Mouse (Mus musculus): ENCODE data around the gene Akap6. TPM values are rescaled to one million over a fixed set of nuclear protein-coding genes. Genes with fewer than 3 reads are reported as not detected.

Akap6 gene
- 20.9 and 24.4 TPM in 2 replicates for polyA plus RNA-seq (2014; fragmentation: Nextera tagmentation; extraction: Ambion mirVana)

GRCm38 (mm10) chr12:52699146-52699545, at the start of gene Akap6:
TSS of gene Akap6 (plus strand) at chr12:52699383.
- peak within 1 kb of the TSS; percentile 64 for H3K9ac ChIP-seq (ENCODE audit: low read length)
- DNase-seq (ENCODE audit: low spot score) (peak; percentile 84), ATAC-seq (ENCODE audit: insufficient read depth, low FRiP score, low TSS enrichment) (peak; percentile 85)
- WGBS, result 18% methylated on average over 6 of the region's 6 CpGs
- H3K36me3 ChIP-seq (ENCODE audit: control insufficient read depth, insufficient read depth, low read length), result no peaks in the 10 kb centered on the region
- no peaks in the 10 kb centered on the region for H3K27me3 ChIP-seq (ENCODE audit: control insufficient read depth, insufficient read depth, low read length)
- peak within 1 kb of the TSS; percentile 76 for H3K27ac ChIP-seq (ENCODE audit: low read depth, low read length)
- peaks cover 17% of the 10 kb centered on the region for H3K4me1 ChIP-seq (ENCODE audit: control insufficient read depth, insufficient read depth, low read length)
- H3K4me3 ChIP-seq (ENCODE audit: low read depth, low read length), result peak within 1 kb of the TSS; percentile 41
- no peaks in the 10 kb centered on the region for H3K9me3 ChIP-seq (ENCODE audit: control insufficient read depth, low read length)
- peak within 1 kb of the TSS; percentile 58 for H3K4me2 ChIP-seq (ENCODE audit: low read depth)

GRCm38 (mm10) chr12:52662907-52663790, 36.0 kb upstream of the Akap6 start:
- WGBS, result 81% methylated on average over 7 of the region's 7 CpGs

GRCm38 (mm10) chr12:52664944-52665343, 34.2 kb upstream of the Akap6 start:
- ATAC-seq (ENCODE audit: insufficient read depth, low FRiP score, low TSS enrichment), result no peak
- no peaks in the 10 kb centered on the region for H3K27me3 ChIP-seq (ENCODE audit: control insufficient read depth, insufficient read depth, low read length)
- DNase-seq (ENCODE audit: low spot score), result no peak
- H3K4me2 ChIP-seq (ENCODE audit: low read depth), result no peak overlapping the region
- H3K4me3 ChIP-seq (ENCODE audit: low read depth, low read length), result no peak overlapping the region
- H3K9me3 ChIP-seq (ENCODE audit: control insufficient read depth, low read length), result no peaks in the 10 kb centered on the region
- no peaks in the 10 kb centered on the region for H3K4me1 ChIP-seq (ENCODE audit: control insufficient read depth, insufficient read depth, low read length)
- H3K36me3 ChIP-seq (ENCODE audit: control insufficient read depth, insufficient read depth, low read length), result no peaks in the 10 kb centered on the region
- 92% methylated on average over 5 of the region's 5 CpGs for WGBS
- no peak overlapping the region for H3K27ac ChIP-seq (ENCODE audit: low read depth, low read length)
- no peak overlapping the region for H3K9ac ChIP-seq (ENCODE audit: low read length)

More at GRCm38 (mm10) chr12:52662907-52663790, 36.0 kb upstream of the Akap6 start:
- no peaks in the 10 kb centered on the region for H3K9me3 ChIP-seq (ENCODE audit: control insufficient read depth, low read length)
- no peak overlapping the region for H3K4me3 ChIP-seq (ENCODE audit: low read depth, low read length)
- no peaks in the 10 kb centered on the region for H3K4me1 ChIP-seq (ENCODE audit: control insufficient read depth, insufficient read depth, low read length)
- H3K36me3 ChIP-seq (ENCODE audit: control insufficient read depth, insufficient read depth, low read length), result no peaks in the 10 kb centered on the region
- no peaks in the 10 kb centered on the region for H3K27me3 ChIP-seq (ENCODE audit: control insufficient read depth, insufficient read depth, low read length)
- H3K9ac ChIP-seq (ENCODE audit: low read length), result no peak overlapping the region
- no peak for ATAC-seq (ENCODE audit: insufficient read depth, low FRiP score, low TSS enrichment)
- H3K4me2 ChIP-seq (ENCODE audit: low read depth), result no peak overlapping the region
- no peak overlapping the region for H3K27ac ChIP-seq (ENCODE audit: low read depth, low read length)
- DNase-seq (ENCODE audit: low spot score), result no peak

GRCm38 (mm10) chr12:52671436-52671835, 27.7 kb upstream of the Akap6 start:
- ATAC-seq (ENCODE audit: insufficient read depth, low FRiP score, low TSS enrichment) (peak; percentile 84), DNase-seq (ENCODE audit: low spot score) (peak; percentile 75)
- H3K36me3 ChIP-seq (ENCODE audit: control insufficient read depth, insufficient read depth, low read length), result no peaks in the 10 kb centered on the region
- peak overlapping the region; percentile 32 for H3K9ac ChIP-seq (ENCODE audit: low read length)
- H3K4me2 ChIP-seq (ENCODE audit: low read depth), result peak overlapping the region; percentile 2; the same call in 1 of the 2 replicates
- H3K9me3 ChIP-seq (ENCODE audit: control insufficient read depth, low read length), result no peaks in the 10 kb centered on the region
- WGBS, result 4% methylated on average over 7 of the region's 7 CpGs
- H3K4me3 ChIP-seq (ENCODE audit: low read depth, low read length), result no peak overlapping the region
- H3K4me1 ChIP-seq (ENCODE audit: control insufficient read depth, insufficient read depth, low read length), result 0 out of 2 replicates have a peak, but pooled peaks cover 11% of the 10 kb centered on the region
- no peaks in the 10 kb centered on the region for H3K27me3 ChIP-seq (ENCODE audit: control insufficient read depth, insufficient read depth, low read length)
- peak overlapping the region; percentile 89 for H3K27ac ChIP-seq (ENCODE audit: low read depth, low read length)

- H3K27me3 ChIP-seq (ENCODE audit: control insufficient read depth, insufficient read depth, low read length), result no peaks in the 10 kb centered on the region
- DNase-seq (ENCODE audit: low spot score), result no peak
- H3K36me3 ChIP-seq (ENCODE audit: control insufficient read depth, insufficient read depth, low read length), result no peaks in the 10 kb centered on the region
- no peak overlapping the region for H3K4me3 ChIP-seq (ENCODE audit: low read depth, low read length)
- peak overlapping the region; percentile 32; the same call in 1 of the 2 replicates for H3K9ac ChIP-seq (ENCODE audit: low read length)
- WGBS, result 27% methylated on average over 6 of the region's 6 CpGs
- peak overlapping the region; percentile 2; the same call in 1 of the 2 replicates for H3K4me2 ChIP-seq (ENCODE audit: low read depth)
- 0 out of 2 replicates have a peak, but pooled peaks cover 11% of the 10 kb centered on the region for H3K4me1 ChIP-seq (ENCODE audit: control insufficient read depth, insufficient read depth, low read length)
- peak overlapping the region; percentile 89 for H3K27ac ChIP-seq (ENCODE audit: low read depth, low read length)
- peak; percentile 43 for ATAC-seq (ENCODE audit: insufficient read depth, low FRiP score, low TSS enrichment)
- no peaks in the 10 kb centered on the region for H3K9me3 ChIP-seq (ENCODE audit: control insufficient read depth, low read length)
These were observed 27.2 kb upstream of the Akap6 start for GRCm38 (mm10) chr12:52671943-52672342.

- Histone ChIP-seq H3K4me2 (ENCODE audit: low read depth) (no peak overlapping the region), H3K4me1 (ENCODE audit: control insufficient read depth, insufficient read depth, low read length) (0 out of 2 replicates have a peak, but pooled peaks cover 11% of the 10 kb centered on the region), H3K9ac (ENCODE audit: low read length) (no peak overlapping the region), H3K27me3 (ENCODE audit: control insufficient read depth, insufficient read depth, low read length) (no peaks in the 10 kb centered on the region), H3K27ac (ENCODE audit: low read depth, low read length) (no peak overlapping the region), H3K9me3 (ENCODE audit: control insufficient read depth, low read length) (no peaks in the 10 kb centered on the region), H3K36me3 (ENCODE audit: control insufficient read depth, insufficient read depth, low read length) (no peaks in the 10 kb centered on the region), H3K4me3 (ENCODE audit: low read depth, low read length) (no peak overlapping the region)
- ATAC-seq (ENCODE audit: insufficient read depth, low FRiP score, low TSS enrichment) (no peak), DNase-seq (ENCODE audit: low spot score) (no peak)
- WGBS, result 87% methylated on average over 6 of the region's 6 CpGs
These were observed 25.7 kb upstream of the Akap6 start for GRCm38 (mm10) chr12:52673361-52673960.

GRCm38 (mm10) chr12:52675010-52675409, 24.2 kb upstream of the Akap6 start:
- H3K27me3 ChIP-seq (ENCODE audit: control insufficient read depth, insufficient read depth, low read length), result no peaks in the 10 kb centered on the region
- peak; percentile 12 for DNase-seq (ENCODE audit: low spot score)
- ATAC-seq (ENCODE audit: insufficient read depth, low FRiP score, low TSS enrichment), result no peak
- H3K4me2 ChIP-seq (ENCODE audit: low read depth), result no peak overlapping the region
- H3K9ac ChIP-seq (ENCODE audit: low read length), result no peak overlapping the region; the same call in 1 of the 2 replicates
- peak overlapping the region; percentile 45; the same call in 1 of the 2 replicates for H3K27ac ChIP-seq (ENCODE audit: low read depth, low read length)
- H3K4me3 ChIP-seq (ENCODE audit: low read depth, low read length), result no peak overlapping the region
- H3K36me3 ChIP-seq (ENCODE audit: control insufficient read depth, insufficient read depth, low read length), result no peaks in the 10 kb centered on the region
- H3K9me3 ChIP-seq (ENCODE audit: control insufficient read depth, low read length), result no peaks in the 10 kb centered on the region
- H3K4me1 ChIP-seq (ENCODE audit: control insufficient read depth, insufficient read depth, low read length), result 0 out of 2 replicates have a peak, but pooled peaks cover 11% of the 10 kb centered on the region
- 34% methylated on average over 4 of the region's 4 CpGs for WGBS

GRCm38 (mm10) chr12:52687355-52687754, 11.8 kb upstream of the Akap6 start:
- DNase-seq (ENCODE audit: low spot score) (no peak), ATAC-seq (ENCODE audit: insufficient read depth, low FRiP score, low TSS enrichment) (no peak)
- H3K27ac ChIP-seq (ENCODE audit: low read depth, low read length), result no peak overlapping the region
- WGBS, result 75% methylated on average over 9 of the region's 9 CpGs
- no peaks in the 10 kb centered on the region for H3K9me3 ChIP-seq (ENCODE audit: control insufficient read depth, low read length)
- H3K9ac ChIP-seq (ENCODE audit: low read length), result no peak overlapping the region
- H3K27me3 ChIP-seq (ENCODE audit: control insufficient read depth, insufficient read depth, low read length), result no peaks in the 10 kb centered on the region
- no peaks in the 10 kb centered on the region for H3K36me3 ChIP-seq (ENCODE audit: control insufficient read depth, insufficient read depth, low read length)
- no peak overlapping the region for H3K4me2 ChIP-seq (ENCODE audit: low read depth)
- no peaks in the 10 kb centered on the region for H3K4me1 ChIP-seq (ENCODE audit: control insufficient read depth, insufficient read depth, low read length)
- H3K4me3 ChIP-seq (ENCODE audit: low read depth, low read length), result no peak overlapping the region
